Mouse (Mus musculus): ENCODE results near the gene Gng12. TPM values are rescaled to one million over a fixed set of nuclear protein-coding genes. Genes with fewer than 3 reads are reported as not detected.

Gene Gng12
- total RNA-seq, 1 experiment, result 14.3 TPM

GRCm38 (mm10) chr6:67049695-67050038 is 153.5 kb downstream of the Gng12 start:
- TF ChIP-seq ZNF384 (IDR thresholded peaks at IDR 0.05; ENCODE audit: low read depth, low read length) (no peak), ZC3H11A (IDR thresholded peaks at IDR 0.05; ENCODE audit: borderline replicate concordance, low read depth, low read length) (no peak), CHD2 (IDR thresholded peaks at IDR 0.05; ENCODE audit: low read depth, low read length) (no peak), MAFK (IDR thresholded peaks at IDR 0.05; ENCODE audit: insufficient read depth, low read depth, low read length) (no peak), HCFC1 (IDR thresholded peaks at IDR 0.05; ENCODE audit: borderline replicate concordance, insufficient read depth, low read length) (no peak)
- Histone ChIP-seq H3K36me3 (ENCODE audit: control insufficient read depth, insufficient read depth, low read length, poor library complexity, severe bottlenecking) (no peaks in the 10 kb centered on the region), H3K4me3 (ENCODE audit: insufficient read depth in 1 of 2, low read depth in 1 of 2, low read length in 2 of 2, poor library complexity in 1 of 2, severe bottlenecking in 1 of 2) (no peak overlapping the region), H3K27ac (ENCODE audit: insufficient read depth, low read depth, low read length, poor library complexity, severe bottlenecking) (no peak overlapping the region), H3K4me1 (ENCODE audit: control insufficient read depth in 2 of 2, insufficient read depth in 2 of 2, low read length in 2 of 2, poor library complexity in 1 of 2) (no peaks in the 10 kb centered on the region), H3K9ac (ENCODE audit: insufficient read depth, low read depth, low read length, poor library complexity, severe bottlenecking) (no peak overlapping the region), H3K9me3 (ENCODE audit: control insufficient read depth, insufficient read depth, low read depth, low read length) (no peaks in the 10 kb centered on the region)
- in situ Hi-C loops (cut with MboI; ENCODE audit: low sequenced_read_pairs in 2 of 2, unreplicated experiment in 2 of 2), result no loop called here
- no peak for DNase-seq (ENCODE audit: low read depth, low spot score)

- Histone ChIP-seq H3K4me1 (ENCODE audit: control insufficient read depth in 2 of 2, insufficient read depth in 2 of 2, low read length in 2 of 2, poor library complexity in 1 of 2) (no peaks in the 10 kb centered on the region), H3K4me3 (ENCODE audit: insufficient read depth in 1 of 2, low read depth in 1 of 2, low read length in 2 of 2, poor library complexity in 1 of 2, severe bottlenecking in 1 of 2) (no peak overlapping the region), H3K9me3 (ENCODE audit: control insufficient read depth, insufficient read depth, low read depth, low read length) (no peaks in the 10 kb centered on the region), H3K36me3 (ENCODE audit: control insufficient read depth, insufficient read depth, low read length, poor library complexity, severe bottlenecking) (no peaks in the 10 kb centered on the region), H3K9ac (ENCODE audit: insufficient read depth, low read depth, low read length, poor library complexity, severe bottlenecking) (no peak overlapping the region), H3K27ac (ENCODE audit: insufficient read depth, low read depth, low read length, poor library complexity, severe bottlenecking) (no peak overlapping the region)
- no peak for TF ChIP-seq CHD2 (IDR thresholded peaks at IDR 0.05; ENCODE audit: low read depth, low read length)
- TF ChIP-seq ZC3H11A (IDR thresholded peaks at IDR 0.05; ENCODE audit: borderline replicate concordance, low read depth, low read length), result no peak
- TF ChIP-seq HCFC1 (IDR thresholded peaks at IDR 0.05; ENCODE audit: borderline replicate concordance, insufficient read depth, low read length), result no peak
- no peak for TF ChIP-seq ZNF384 (IDR thresholded peaks at IDR 0.05; ENCODE audit: low read depth, low read length)
- in situ Hi-C loops (cut with MboI; ENCODE audit: low sequenced_read_pairs in 2 of 2, unreplicated experiment in 2 of 2), result no loop called here
- DNase-seq (ENCODE audit: low read depth, low spot score), result no peak
These were observed 153.9 kb downstream of the Gng12 start for GRCm38 (mm10) chr6:67050063-67050462.

- H3K36me3 ChIP-seq (ENCODE audit: control insufficient read depth, insufficient read depth, low read length, poor library complexity, severe bottlenecking), result no peaks in the 10 kb centered on the region
- H3K4me1 ChIP-seq (ENCODE audit: control insufficient read depth in 2 of 2, insufficient read depth in 2 of 2, low read length in 2 of 2, poor library complexity in 1 of 2), result no peaks in the 10 kb centered on the region; a peak in 1 of 4 replicates
- in situ Hi-C loops (cut with MboI; ENCODE audit: low sequenced_read_pairs in 2 of 2, unreplicated experiment in 2 of 2), result no loop called here
- no peak overlapping the region for H3K4me3 ChIP-seq (ENCODE audit: insufficient read depth in 1 of 2, low read depth in 1 of 2, low read length in 2 of 2, poor library complexity in 1 of 2, severe bottlenecking in 1 of 2)
- DNase-seq (ENCODE audit: low read depth, low spot score), result no peak
- no peaks in the 10 kb centered on the region for H3K9me3 ChIP-seq (ENCODE audit: control insufficient read depth, insufficient read depth, low read depth, low read length)
- TF ChIP-seq ZNF384 (IDR thresholded peaks at IDR 0.05; ENCODE audit: low read depth, low read length) (no peak), MAFK (IDR thresholded peaks at IDR 0.05; ENCODE audit: insufficient read depth, low read depth, low read length) (no peak), HCFC1 (IDR thresholded peaks at IDR 0.05; ENCODE audit: borderline replicate concordance, insufficient read depth, low read length) (no peak), CHD2 (IDR thresholded peaks at IDR 0.05; ENCODE audit: low read depth, low read length) (no peak), ZC3H11A (IDR thresholded peaks at IDR 0.05; ENCODE audit: borderline replicate concordance, low read depth, low read length) (no peak)
- no peak overlapping the region for H3K9ac ChIP-seq (ENCODE audit: insufficient read depth, low read depth, low read length, poor library complexity, severe bottlenecking)
- H3K27ac ChIP-seq (ENCODE audit: insufficient read depth, low read depth, low read length, poor library complexity, severe bottlenecking), result no peak overlapping the region
These were observed 160.1 kb downstream of the Gng12 start for GRCm38 (mm10) chr6:67056108-67056888.

- Histone ChIP-seq H3K4me1 (ENCODE audit: control insufficient read depth in 2 of 2, insufficient read depth in 2 of 2, low read length in 2 of 2, poor library complexity in 1 of 2) (no peaks in the 10 kb centered on the region; a peak in 1 of 4 replicates), H3K9ac (ENCODE audit: insufficient read depth, low read depth, low read length, poor library complexity, severe bottlenecking) (no peak overlapping the region), H3K4me3 (ENCODE audit: insufficient read depth in 1 of 2, low read depth in 1 of 2, low read length in 2 of 2, poor library complexity in 1 of 2, severe bottlenecking in 1 of 2) (no peak overlapping the region), H3K36me3 (ENCODE audit: control insufficient read depth, insufficient read depth, low read length, poor library complexity, severe bottlenecking) (no peaks in the 10 kb centered on the region), H3K27ac (ENCODE audit: insufficient read depth, low read depth, low read length, poor library complexity, severe bottlenecking) (no peak overlapping the region), H3K9me3 (ENCODE audit: control insufficient read depth, insufficient read depth, low read depth, low read length) (no peaks in the 10 kb centered on the region)
- no peak for TF ChIP-seq CHD2 (IDR thresholded peaks at IDR 0.05; ENCODE audit: low read depth, low read length)
- TF ChIP-seq ZNF384 (IDR thresholded peaks at IDR 0.05; ENCODE audit: low read depth, low read length), result no peak
- TF ChIP-seq ZC3H11A (IDR thresholded peaks at IDR 0.05; ENCODE audit: borderline replicate concordance, low read depth, low read length), result no peak
- no peak for TF ChIP-seq HCFC1 (IDR thresholded peaks at IDR 0.05; ENCODE audit: borderline replicate concordance, insufficient read depth, low read length)
- no peak for TF ChIP-seq MAFK (IDR thresholded peaks at IDR 0.05; ENCODE audit: insufficient read depth, low read depth, low read length)
- in situ Hi-C loops (cut with MboI; ENCODE audit: low sequenced_read_pairs in 2 of 2, unreplicated experiment in 2 of 2), result no loop called here
- no peak for DNase-seq (ENCODE audit: low read depth, low spot score)
These were observed 160.8 kb downstream of the Gng12 start for GRCm38 (mm10) chr6:67056889-67057564.

Data from ES-E14 (cell line).